Mouse (Mus musculus) spleen, adult 10 weeks (tissue): ENCODE data around the gene Lypd5. TPM values are rescaled to one million over a fixed set of nuclear protein-coding genes. Genes with fewer than 3 reads are reported as not detected.

ENCODE experiments used
- polyA plus RNA-seq: library from polyadenylated mRNA; stranded (reverse); fragments of 350-450 nt; fragmentation: Illumina TruSeq; extraction: RNeasy Lipid Tissue Mini Kit (QIAGEN cat#74804); gene quantifications from one replicate; pipeline ENCODE4 v1.2.3, GENCODE M21; 2015; ENCODE audit warnings: low replicate concordance; ENCODE audit not compliant: insufficient read depth

Gene Lypd5
- polyA plus RNA-seq, result not detected

DNA sequence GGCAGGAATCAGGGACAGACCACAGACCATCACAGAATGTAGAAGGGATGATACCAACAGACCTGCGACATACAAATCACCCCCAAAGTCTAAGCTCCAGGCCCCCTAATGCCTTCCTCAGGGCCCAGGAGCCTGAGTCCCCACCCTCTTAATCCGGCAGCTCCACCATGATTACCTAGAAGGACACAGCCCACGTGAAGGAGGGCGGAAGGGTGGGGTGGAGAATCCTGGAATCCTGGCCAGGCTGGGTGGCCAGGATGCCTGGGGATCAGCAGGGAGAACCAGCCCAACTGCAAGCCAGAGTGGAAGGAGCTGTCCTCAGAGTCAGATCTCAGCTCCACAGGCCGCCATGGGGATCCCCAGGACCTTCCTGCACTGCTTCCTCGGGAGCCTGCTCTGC is at the start of gene Lypd5:
Lypd5 (plus strand) TSS at position 301 of the 400 bp plus-strand sequence.

DNA sequence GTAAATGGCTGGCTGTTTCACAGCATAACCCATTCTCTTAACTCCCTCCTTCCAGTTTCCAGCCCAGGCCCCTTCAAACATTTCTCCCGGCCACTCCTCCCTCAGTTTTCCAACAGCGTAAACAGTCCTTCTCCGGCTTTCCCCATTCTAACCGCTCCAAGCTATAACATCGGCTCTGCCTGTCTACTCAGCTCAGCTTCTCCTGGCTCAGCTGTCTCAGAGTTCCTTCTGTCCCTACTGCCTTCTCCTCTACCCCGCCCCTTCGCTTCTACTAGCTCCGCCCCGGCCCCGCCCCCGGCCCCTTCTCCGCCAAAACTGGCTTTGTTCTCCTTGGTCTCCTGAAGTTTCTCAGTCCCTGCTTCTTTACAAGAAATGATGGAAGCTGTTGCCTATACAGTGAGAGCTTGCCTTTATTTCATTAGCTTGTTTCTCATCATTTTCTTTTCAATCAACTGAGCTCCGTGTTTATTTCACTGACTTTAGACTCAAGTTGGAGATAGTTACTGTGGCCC is 48.2 kb upstream of the Lypd5 start, which contains the start of gene Zfp61:
Zfp61 (minus strand) TSS at position 462 of the 512 bp plus-strand sequence.

DNA sequence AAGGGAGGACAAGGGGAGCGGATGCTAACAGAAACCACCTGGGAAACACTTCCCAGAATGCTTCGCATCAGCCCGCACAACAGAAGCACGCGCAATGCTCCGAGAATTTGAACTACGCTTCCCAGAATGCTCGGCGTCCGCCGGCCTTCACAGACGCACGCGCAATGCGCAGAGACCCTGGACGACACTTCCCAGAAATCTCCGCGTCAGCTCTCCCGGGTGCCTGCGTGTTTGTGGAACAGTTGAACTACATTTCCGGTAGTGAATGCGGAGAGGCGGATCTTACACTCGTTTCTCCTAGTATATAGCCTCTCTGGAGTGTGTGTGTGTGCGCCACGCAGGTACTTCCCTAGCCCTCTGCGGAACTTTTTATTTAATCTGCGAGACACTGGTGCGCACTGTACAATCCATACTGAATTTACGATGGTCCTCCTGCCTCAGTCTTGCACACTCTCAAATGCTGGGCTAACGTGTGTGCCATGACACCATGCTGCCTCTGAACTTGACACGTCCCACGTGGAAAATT is 32.4 kb upstream of the Lypd5 start, which contains the start of gene Zfp94:
Zfp94 (minus strand) TSS at position 100 of the 526 bp plus-strand sequence.

DNA sequence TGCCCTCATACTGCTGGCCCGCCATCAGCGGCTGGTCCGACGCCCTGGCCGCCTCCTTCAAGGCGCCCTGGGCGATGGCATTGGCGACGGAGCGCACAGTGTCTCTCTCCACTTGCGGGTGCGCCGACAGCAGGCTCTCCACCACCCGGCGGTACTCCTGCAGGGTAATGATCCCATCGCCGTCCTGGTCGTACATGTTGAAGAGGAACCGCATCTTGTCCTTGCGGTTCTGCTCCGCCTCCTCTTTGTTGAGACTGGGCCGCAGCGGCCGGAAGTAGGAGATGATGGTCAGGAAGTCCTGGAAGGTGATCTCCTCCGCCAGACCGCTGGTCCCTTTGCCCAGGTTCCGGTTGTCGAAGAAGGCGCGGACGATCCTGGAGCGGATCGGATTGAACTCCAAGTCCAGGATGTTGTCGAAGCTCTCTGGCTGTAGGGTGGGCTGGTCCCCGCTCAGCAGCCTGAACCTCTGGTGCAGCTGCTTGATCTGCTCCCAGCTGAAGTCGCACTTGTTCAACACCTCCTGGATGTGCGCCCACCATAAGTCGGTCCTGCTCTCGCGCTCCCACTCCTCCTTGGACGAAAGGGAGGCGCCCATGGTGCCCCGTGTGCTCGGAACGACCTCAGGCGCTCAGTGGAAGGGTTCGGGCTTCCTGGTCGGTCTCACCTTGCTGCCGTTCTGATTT is 15.6 kb upstream of the Lypd5 start, which contains the start of gene Tescl:
Tescl (minus strand) TSS at position 633 of the 683 bp plus-strand sequence.

DNA sequence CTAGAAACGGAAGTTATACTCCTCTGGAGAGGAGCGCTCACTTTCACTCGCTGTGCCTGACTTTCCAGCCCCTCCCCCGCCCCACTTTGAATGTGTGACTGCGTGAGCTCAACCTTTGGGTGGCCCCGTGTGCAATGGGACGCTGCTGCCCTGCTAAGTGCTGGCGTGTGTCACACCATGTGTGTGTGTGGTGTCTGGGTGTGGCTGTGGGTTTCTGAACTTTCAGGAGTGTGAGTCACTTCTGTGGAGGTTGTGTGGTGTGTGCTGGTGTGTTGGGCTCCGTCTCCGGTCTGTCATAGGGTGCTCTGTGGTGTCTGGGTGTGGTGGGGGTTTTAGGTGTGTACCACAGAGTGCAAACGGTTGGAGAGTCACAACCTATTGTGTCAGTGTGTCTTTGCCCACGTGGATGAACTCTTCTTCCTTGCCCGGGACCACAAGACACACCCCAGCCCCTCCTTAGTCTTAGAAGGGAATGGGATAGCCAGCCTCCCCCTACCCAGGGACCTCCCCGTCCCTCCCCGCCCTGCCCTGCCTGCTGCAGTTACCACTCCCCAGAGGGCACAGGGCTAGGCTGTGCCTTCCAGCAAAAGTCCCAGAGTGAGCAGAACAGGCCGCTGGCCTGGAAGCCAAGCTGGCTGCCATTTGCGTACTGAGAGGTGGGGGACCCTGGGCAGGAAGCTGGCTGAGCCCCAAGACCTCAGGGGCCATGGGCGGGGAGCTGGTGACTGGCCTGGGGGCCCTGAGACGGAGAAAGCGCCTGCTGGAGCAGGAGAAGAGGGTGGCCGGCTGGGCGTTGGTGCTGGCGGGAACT is 20.9 kb downstream of the Lypd5 start, which contains the start of gene Kcnn4:
Kcnn4 (plus strand) TSS at position 533 of the 811 bp plus-strand sequence.

DNA sequence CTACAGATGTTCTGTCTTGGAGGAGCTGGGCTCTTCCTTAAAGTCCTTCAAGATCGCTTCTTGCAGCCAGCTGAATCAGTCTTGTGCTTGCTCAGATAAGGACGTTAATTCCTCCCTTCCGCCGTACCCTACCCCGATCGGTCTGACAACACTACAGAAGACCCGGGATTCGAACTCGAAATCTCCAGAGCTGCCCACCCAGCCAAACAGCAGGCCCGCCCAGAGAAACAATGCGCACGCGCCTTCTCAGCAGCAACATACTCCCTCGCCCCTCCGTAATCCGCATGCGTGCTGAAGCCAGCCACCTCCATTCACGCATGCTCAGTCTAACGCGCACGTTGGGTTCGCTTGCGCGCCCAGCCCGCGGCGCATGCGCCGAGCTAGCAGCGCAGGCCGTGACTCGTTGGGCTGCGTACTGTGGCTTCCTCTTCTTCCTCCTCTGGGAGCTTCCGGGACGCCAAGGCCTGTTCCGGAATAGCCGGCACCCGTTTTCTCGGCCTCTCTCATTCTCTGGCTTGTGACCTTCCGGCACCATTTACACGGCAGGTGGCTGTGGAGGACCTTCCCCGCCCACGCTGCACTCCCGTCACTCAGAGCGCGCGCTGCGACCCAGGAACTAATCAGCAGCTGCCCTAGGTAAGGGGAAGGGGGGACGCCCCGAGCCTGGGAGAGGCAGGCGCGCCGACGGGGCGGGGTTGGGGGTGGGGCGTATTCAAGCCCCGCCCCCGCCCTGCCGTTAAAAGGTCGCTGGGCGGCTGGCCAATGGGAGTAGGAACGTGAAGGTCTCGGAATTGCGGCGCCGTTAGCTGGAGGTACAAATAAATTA is 50.5 kb downstream of the Lypd5 start, which contains the start of gene Smg9:
Smg9 (plus strand) TSS at position 364 of the 826 bp plus-strand sequence.

Other genes starting within 250 kb of the Lypd5 start
- 1.9 TPM for gene Zfp112, start 236.9 kb upstream of the Lypd5 start, polyA plus RNA-seq
- gene Zfp235, start 215.0 kb upstream of the Lypd5 start, polyA plus RNA-seq, result 11.2 TPM
- gene Zfp114, start 174.1 kb upstream of the Lypd5 start, polyA plus RNA-seq, result 0.37 TPM
- 4.2 TPM for gene Zfp111, start 137.8 kb upstream of the Lypd5 start, polyA plus RNA-seq
- gene Zfp109, start 111.6 kb upstream of the Lypd5 start, polyA plus RNA-seq, result 3.5 TPM
- 0.94 TPM for gene Zfp108, start 94.4 kb upstream of the Lypd5 start, polyA plus RNA-seq
- 1.8 TPM for gene Zfp93, start 78.8 kb upstream of the Lypd5 start, polyA plus RNA-seq
- gene Zfp61, start 48.0 kb upstream of the Lypd5 start, polyA plus RNA-seq, result 13.9 TPM
- gene Zfp94, start 32.5 kb upstream of the Lypd5 start, polyA plus RNA-seq, result 9.0 TPM
- gene Tescl, start 15.3 kb upstream of the Lypd5 start, polyA plus RNA-seq, result not detected
- gene Kcnn4, start 21.1 kb downstream of the Lypd5 start, polyA plus RNA-seq, result 13.3 TPM
- gene Smg9, start 50.4 kb downstream of the Lypd5 start, polyA plus RNA-seq, result 16.9 TPM
- gene Irgc1, start 103.1 kb downstream of the Lypd5 start, polyA plus RNA-seq, result 0.62 TPM
- gene Plaur, start 113.3 kb downstream of the Lypd5 start, polyA plus RNA-seq, result 27.2 TPM
- 5.0 TPM for gene Cadm4, start 132.8 kb downstream of the Lypd5 start, polyA plus RNA-seq
- gene Zfp428, start 157.8 kb downstream of the Lypd5 start, polyA plus RNA-seq, result 0.29 TPM
- not detected for gene AC161166.1, start 163.3 kb downstream of the Lypd5 start, polyA plus RNA-seq
- gene Irgq, start 181.5 kb downstream of the Lypd5 start, polyA plus RNA-seq, result 11.9 TPM
- gene Pinlyp, start 196.9 kb downstream of the Lypd5 start, polyA plus RNA-seq, result not detected
- gene Xrcc1, start 197.1 kb downstream of the Lypd5 start, polyA plus RNA-seq, result 31.9 TPM
- 8.1 TPM for gene Ethe1, start 238.3 kb downstream of the Lypd5 start, polyA plus RNA-seq
- gene Zfp575, start 238.4 kb downstream of the Lypd5 start, polyA plus RNA-seq, result not detected